Mouse (Mus musculus) bone marrow, adult 2 months (tissue): ENCODE measurements at regions not wholly inside any gene's neighbourhood (a gene's known extent, or its start where the extent isn't known, plus 50 kb on each side); places are given as distances from the start of the nearest gene placed in this dataset.

ENCODE experiments used
- CTCF ChIP-seq: fragments of 200-500 bp; IDR thresholded peaks from 2 replicates; pipeline ENCODE4 v1.5.1; 2011; ENCODE audit warnings: low read length, control low read depth; ENCODE audit not compliant: control insufficient read depth, insufficient read depth
- POLR2A ChIP-seq: fragments of 200-500 bp; IDR thresholded peaks from 2 replicates; pipeline ENCODE4 v1.6.1; 2011; ENCODE audit warnings: low read depth, mild to moderate bottlenecking, control low read depth, low read length, borderline replicate concordance; ENCODE audit not compliant: control insufficient read depth

- TF ChIP-seq POLR2A = no peak
- no peak for TF ChIP-seq CTCF
Observed at GRCm38 (mm10) chr8:109247875-109248274, 246.0 kb upstream of the Pmfbp1 start.
